Mouse (Mus musculus) hindbrain, embryonic 11.5 days (tissue): Measurements from ENCODE around the gene Dolk. TPM values are rescaled to one million over a fixed set of nuclear protein-coding genes. Genes with fewer than 3 reads are reported as not detected.

ENCODE experiments used
- ATAC-seq: fragments of 200-750 bp; cut with Nextera tagmentation; 2 replicates; pipeline ENCODE4 v1.8.0; 2017; ENCODE audit warnings: mild to moderate bottlenecking, moderate TSS enrichment, moderate library complexity; ENCODE audit not compliant: low FRiP score
- DNase-seq: peaks from one replicate; pipeline ENCODE4 v3.0.0-alpha.2; 2015; ENCODE audit warnings: low spot score
- H3K27ac ChIP-seq: fragments of 300-500 bp; sonication (generic); 2 replicates; pipeline ENCODE4 v1.5.1; 2014; ENCODE audit warnings: mild to moderate bottlenecking, low read depth, low read length
- H3K27me3 ChIP-seq: fragments of 300-500 bp; sonication (generic); 2 replicates; pipeline ENCODE4 v1.6.1; 2014; ENCODE audit warnings: mild to moderate bottlenecking, low read length, moderate library complexity, mixed read lengths; ENCODE audit not compliant: control insufficient read depth, insufficient read depth
- H3K36me3 ChIP-seq: fragments of 300-500 bp; sonication (generic); 2 replicates; pipeline ENCODE4 v1.6.1; 2014; ENCODE audit warnings: mild to moderate bottlenecking, low read length, moderate library complexity, mixed read lengths; ENCODE audit not compliant: control insufficient read depth, insufficient read depth
- H3K4me1 ChIP-seq: fragments of 300-500 bp; sonication (generic); replicated peaks from 2 replicates; pipeline ENCODE4 v1.6.1; 2014; ENCODE audit warnings: low read length, mixed read lengths; ENCODE audit not compliant: control insufficient read depth, insufficient read depth
- H3K4me2 ChIP-seq: fragments of 300-500 bp; sonication (generic); replicated peaks from 2 replicates; pipeline ENCODE4 v1.6.1; 2014; ENCODE audit warnings: mild to moderate bottlenecking, low read depth, low read length
- H3K4me3 ChIP-seq: fragments of 300-500 bp; sonication (generic); 2 replicates; pipeline ENCODE4 v1.5.1; 2014; ENCODE audit warnings: low read depth, low read length
- H3K9ac ChIP-seq: fragments of 300-500 bp; sonication (generic); 2 replicates; pipeline ENCODE4 v1.6.1; 2014; ENCODE audit warnings: low read depth, low read length
- H3K9me3 ChIP-seq: fragments of 300-500 bp; sonication (generic); 2 replicates; pipeline ENCODE4 v1.6.1; 2016; ENCODE audit warnings: low read length; ENCODE audit not compliant: control insufficient read depth
- WGBS: fragments of 180-500 bp; shearing (Covaris S2); extraction: QIAGEN DNeasy Blood & Tissue Kit; methylation state at CpG from one replicate; pipeline ENCODE4 v1.1.7; 2014; 5-methylcytosine and 5-hydroxymethylcytosine counted together
- polyA plus RNA-seq: library from polyadenylated mRNA; unstranded; fragments of >200 nt; fragmentation: Nextera tagmentation; extraction: Ambion mirVana; gene quantifications from 2 replicates; pipeline ENCODE4 v1.2.1, GENCODE M21; 2014

The Dolk gene
- polyA plus RNA-seq, 1 experiment from 2014 or later, result 24.1 TPM

DNA sequence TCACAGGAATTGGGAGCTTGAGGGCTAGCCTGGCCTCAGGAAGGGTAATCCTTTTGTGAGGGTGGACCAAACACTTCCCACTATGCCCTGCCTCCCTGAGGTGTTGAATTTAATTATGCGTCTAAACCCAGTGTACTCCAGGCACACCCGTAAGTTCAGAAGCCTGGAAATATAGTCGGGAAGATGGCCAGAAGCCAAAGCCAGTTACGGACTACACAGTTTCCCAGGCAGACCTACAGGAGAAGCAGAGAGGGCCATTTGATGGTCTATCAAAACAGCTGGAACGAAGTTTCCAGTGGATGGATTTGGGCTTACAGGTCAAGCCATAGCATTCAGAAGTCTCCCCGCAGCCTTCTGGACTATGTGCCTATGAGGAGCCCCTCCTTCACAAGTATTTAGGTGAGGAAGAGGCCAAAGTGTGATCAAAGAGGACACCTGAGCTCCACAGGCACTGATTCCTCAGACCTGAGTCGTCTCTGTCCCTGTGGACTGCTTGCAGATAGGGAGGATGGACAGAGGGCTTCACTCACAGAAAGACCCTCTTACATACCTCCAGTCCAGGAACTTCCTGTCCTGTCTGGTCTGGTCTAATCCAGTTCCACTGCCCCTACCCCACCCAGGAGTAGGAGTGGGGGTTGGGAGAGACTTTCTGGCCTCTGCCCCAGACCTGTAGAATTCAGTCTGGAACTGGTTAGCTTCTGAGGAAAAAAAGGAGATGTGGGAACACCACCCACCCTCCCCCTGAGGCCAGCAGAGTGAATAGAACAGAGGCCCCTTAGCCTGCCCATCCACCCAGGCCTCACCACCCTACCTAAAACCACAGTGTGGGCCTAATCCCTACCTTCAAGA is 21.2 kb downstream of the Dolk start:
- 0 out of 2 replicates have a peak, but pooled peaks cover 9% of the 10 kb centered on the region for H3K36me3 ChIP-seq
- H3K27me3 ChIP-seq, result no peaks in the 10 kb centered on the region
- no peak overlapping the region for H3K4me3 ChIP-seq
- ATAC-seq (no peak), DNase-seq (no peak)
- no peak overlapping the region for H3K9ac ChIP-seq
- 0 out of 2 replicates have a peak, but pooled peaks cover 2% of the 10 kb centered on the region for H3K4me1 ChIP-seq
- 86% methylated on average over 7 of the region's 7 CpGs for WGBS
- no peak overlapping the region for H3K4me2 ChIP-seq
- H3K9me3 ChIP-seq, result no peaks in the 10 kb centered on the region
- H3K27ac ChIP-seq, result no peak overlapping the region

DNA sequence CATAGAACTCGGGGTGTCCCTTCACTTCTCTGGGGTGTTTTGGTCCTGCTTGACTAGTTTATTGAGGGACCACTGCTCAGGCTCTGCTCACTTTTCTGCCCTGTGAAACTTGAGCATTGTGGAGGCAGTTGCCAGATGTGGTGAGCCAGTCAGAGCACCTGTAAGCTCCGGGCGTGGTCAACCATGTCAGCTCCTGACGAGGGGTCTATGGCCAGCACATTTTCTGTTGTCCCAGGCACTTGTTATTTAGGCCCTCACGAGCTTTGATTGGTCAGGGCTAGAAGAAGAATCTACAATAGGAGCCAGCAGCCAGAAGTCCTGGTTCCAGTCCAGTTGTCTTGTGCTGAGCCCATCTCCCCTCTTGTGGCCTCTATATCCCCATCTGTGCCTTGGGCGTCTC is 22.3 kb downstream of the Dolk start:
- ATAC-seq, result no peak
- H3K9ac ChIP-seq, result no peak overlapping the region
- H3K9me3 ChIP-seq, result no peaks in the 10 kb centered on the region
- H3K4me1 ChIP-seq, result 0 out of 2 replicates have a peak, but pooled peaks cover 2% of the 10 kb centered on the region
- H3K27ac ChIP-seq, result no peak overlapping the region
- 93% methylated on average over 6 of the region's 6 CpGs for WGBS
- DNase-seq, result no peak
- H3K27me3 ChIP-seq, result no peaks in the 10 kb centered on the region
- 0 out of 2 replicates have a peak, but pooled peaks cover 9% of the 10 kb centered on the region for H3K36me3 ChIP-seq
- H3K4me3 ChIP-seq, result no peak overlapping the region
- no peak overlapping the region for H3K4me2 ChIP-seq

DNA sequence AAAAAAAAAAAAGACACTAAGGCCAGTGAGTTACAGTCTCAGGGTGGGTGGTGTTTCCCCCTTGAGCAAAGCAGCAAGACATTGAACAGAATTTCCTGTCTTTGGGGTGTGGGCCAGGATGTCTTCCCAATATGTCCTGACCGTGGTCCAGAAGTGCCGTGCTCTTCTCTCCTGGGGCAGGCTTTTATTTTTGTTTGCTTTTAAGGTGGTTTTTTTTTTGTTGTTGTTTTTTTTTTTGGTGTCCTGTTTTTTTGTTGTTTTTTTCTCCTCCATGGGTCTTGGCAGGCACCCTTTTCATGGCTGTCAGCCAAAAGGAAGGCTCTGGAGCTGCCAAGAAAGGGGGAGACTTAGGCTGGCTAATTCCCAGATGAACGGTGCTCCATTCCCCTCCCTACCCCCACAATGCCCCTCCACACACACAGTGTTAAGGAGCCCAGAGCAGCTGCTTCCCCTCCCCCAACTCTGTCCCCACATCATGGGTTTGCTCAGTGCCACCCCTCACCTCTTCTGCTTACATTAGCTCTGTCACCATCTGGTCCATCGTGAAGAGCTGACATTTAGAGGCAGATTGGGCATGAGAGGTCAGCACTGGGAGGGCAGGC is 23.2 kb downstream of the Dolk start:
- H3K9ac ChIP-seq, result no peak overlapping the region
- H3K4me2 ChIP-seq, result no peak overlapping the region
- H3K4me3 ChIP-seq, result no peak overlapping the region
- no peaks in the 10 kb centered on the region for H3K27me3 ChIP-seq
- ATAC-seq (no peak), DNase-seq (no peak)
- H3K4me1 ChIP-seq, result 0 out of 2 replicates have a peak, but pooled peaks cover 2% of the 10 kb centered on the region
- H3K36me3 ChIP-seq, result peaks cover 12% of the 10 kb centered on the region; the same call in 1 of the 2 replicates
- WGBS, result 77% methylated on average over 4 of the region's 4 CpGs
- no peaks in the 10 kb centered on the region for H3K9me3 ChIP-seq
- no peak overlapping the region for H3K27ac ChIP-seq

DNA sequence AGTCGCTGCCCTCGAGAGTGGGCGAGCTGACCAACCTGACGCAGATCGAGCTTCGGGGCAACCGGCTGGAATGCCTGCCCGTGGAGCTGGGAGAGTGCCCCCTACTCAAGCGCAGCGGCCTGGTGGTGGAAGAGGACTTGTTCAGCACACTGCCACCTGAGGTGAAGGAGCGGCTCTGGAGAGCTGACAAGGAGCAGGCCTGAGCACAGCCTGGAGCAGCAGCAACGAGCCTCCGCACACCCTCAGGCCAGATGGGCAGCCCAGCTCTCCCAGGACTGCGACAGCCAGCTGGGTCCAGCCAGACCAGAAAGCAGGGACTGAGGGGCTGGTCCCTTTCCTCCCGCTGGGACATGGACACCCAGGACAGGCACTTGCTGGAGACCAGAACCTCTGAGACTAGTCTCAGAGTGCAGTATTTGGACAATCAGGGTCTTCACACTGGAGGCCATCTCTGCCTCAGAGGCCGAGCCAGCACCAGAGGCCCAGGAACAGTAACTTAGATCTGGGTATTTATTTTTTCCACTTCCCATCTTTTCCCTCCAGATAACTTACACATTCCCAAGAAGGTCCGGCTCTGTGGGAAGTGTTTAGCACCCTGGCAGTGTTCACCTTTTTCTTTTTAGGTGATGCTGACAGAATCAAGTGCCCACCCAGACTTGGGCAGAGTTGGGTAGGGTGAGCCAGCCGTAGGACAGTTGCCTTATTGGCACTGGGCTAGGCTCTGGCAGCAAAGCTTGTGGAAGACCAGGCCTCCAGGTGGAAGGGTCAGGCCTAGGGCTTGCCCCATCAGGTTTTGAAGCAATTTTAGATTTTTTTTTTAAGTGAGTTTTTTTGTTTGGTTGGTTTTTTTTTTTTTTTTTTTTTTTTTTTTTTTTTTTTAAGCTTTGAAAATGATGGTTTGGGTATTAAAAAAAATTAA is 24.0 kb downstream of the Dolk start:
- Histone ChIP-seq H3K9ac (no peak overlapping the region), H3K4me1 (0 out of 2 replicates have a peak, but pooled peaks cover 2% of the 10 kb centered on the region), H3K4me3 (no peak overlapping the region), H3K4me2 (no peak overlapping the region), H3K27ac (peak overlapping the region; percentile 2; the same call in 1 of the 2 replicates), H3K27me3 (no peaks in the 10 kb centered on the region), H3K36me3 (peaks cover 12% of the 10 kb centered on the region; the same call in 1 of the 2 replicates), H3K9me3 (no peaks in the 10 kb centered on the region)
- ATAC-seq, result no peak
- no peak for DNase-seq
- 92% methylated on average over 18 of the region's 18 CpGs for WGBS

DNA sequence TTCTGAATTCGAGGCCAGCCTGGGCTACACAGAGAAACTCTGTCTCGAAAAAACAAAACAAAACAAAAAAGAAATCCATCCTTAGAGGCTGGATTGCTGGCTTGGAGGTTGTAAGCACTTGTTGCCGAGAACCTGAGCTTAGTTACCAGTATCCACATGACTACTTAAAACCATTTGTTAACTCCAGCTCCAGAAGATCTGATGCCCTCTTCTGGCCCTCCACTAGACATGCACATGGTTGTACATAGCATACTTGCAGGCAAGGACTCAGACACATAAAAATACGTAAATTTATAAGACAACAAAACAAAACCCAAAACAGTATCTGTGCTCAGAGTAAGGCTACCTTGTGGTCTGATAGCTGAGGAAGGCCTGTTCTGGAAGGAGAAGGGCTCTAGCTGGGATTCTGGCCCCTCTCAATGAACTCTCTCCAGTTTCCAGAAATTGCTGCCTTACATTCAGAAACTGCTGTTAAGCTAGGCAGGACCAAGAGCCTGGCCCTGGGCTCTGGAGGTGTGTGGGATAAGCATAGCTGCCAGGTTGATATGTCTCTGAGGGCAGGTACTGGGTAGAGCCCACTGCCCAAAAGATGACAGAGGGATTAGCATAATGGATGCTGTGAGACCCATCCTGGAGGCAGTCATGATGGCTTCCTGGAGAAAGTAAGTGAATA is 24.9 kb downstream of the Dolk start:
- WGBS, result 96% methylated on average over 4 of the region's 4 CpGs
- DNase-seq, result no peak
- ATAC-seq, result no peak
- H3K4me2 ChIP-seq, result no peak overlapping the region
- no peak overlapping the region for H3K27ac ChIP-seq
- H3K36me3 ChIP-seq, result peaks cover 16% of the 10 kb centered on the region; the same call in 1 of the 2 replicates
- no peaks in the 10 kb centered on the region for H3K4me1 ChIP-seq
- H3K4me3 ChIP-seq, result no peak overlapping the region
- H3K27me3 ChIP-seq, result no peaks in the 10 kb centered on the region
- no peaks in the 10 kb centered on the region for H3K9me3 ChIP-seq
- no peak overlapping the region for H3K9ac ChIP-seq

DNA sequence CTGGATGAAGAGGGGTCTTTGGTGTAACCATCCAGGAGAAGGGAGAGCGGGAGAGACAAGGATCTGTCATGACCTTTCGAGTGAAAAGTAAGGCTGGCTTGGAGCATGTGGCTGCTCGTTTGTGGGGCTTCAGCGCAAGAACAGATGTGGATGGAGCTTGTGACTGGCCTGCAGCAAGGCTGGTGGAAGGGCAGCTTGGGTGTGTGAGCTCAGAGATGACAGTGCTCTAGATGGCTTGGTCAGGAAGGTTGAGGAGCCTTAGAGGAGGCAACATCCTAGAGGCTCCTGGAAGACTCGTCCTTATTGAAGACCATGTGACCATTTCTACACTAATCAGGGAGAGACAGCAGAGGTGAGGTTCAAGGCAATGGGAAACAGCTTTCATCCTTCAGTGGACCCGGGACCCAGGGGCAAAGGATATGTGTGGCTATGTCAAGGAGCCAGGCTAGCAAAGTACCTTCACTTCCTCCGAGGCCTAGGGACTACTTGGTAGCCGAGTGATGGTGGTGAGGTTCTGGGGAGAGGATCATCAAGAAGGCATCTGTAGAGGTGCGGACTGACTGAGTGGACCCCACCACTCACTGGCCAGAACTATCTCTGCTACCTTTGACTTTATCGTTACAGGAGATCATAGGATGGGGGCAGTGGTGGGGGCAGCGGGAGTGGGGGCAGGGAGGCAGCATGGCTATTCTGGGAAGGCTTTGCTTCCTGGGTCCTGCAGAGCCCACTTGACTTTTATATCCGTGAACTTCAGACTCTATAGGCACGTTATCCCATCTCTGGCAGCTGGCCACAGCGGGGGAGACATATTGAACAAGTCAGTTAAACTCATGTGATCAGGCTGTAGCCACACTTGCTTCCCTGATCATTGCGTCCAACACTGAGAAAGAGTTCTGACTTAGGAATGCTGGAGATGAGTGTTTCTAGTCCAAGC is 26.7 kb downstream of the Dolk start:
- H3K9me3 ChIP-seq, result no peaks in the 10 kb centered on the region
- DNase-seq (no peak), ATAC-seq (no peak)
- no peak overlapping the region for H3K4me3 ChIP-seq
- H3K27me3 ChIP-seq, result no peaks in the 10 kb centered on the region
- H3K4me1 ChIP-seq, result no peaks in the 10 kb centered on the region
- H3K27ac ChIP-seq, result no peak overlapping the region
- peaks cover 18% of the 10 kb centered on the region; the same call in 1 of the 2 replicates for H3K36me3 ChIP-seq
- 94% methylated on average over 15 of the region's 15 CpGs for WGBS
- H3K4me2 ChIP-seq, result no peak overlapping the region
- H3K9ac ChIP-seq, result no peak overlapping the region

DNA sequence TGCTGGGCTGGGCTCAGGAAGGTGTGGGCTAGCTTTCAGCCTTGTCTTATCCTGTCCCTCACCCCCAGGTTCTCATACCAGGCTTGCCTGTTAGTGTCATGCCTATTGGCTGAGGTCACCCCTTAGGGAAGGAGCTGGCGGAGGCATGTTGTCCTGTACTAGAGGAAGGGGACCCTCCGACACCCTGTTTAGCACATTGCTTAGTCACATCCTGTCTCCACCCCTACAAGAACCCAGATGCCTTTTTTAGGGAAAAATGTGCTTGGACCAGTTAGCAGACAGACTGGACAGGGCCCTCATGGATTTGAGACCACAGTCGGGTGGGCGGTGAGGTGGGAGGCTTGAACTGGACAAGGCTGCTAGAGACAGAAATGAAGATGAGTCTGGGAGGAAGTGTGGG is 27.5 kb downstream of the Dolk start:
- H3K4me3 ChIP-seq, result no peak overlapping the region
- H3K9ac ChIP-seq, result no peak overlapping the region
- ATAC-seq, result no peak
- H3K27ac ChIP-seq, result no peak overlapping the region
- 94% methylated on average over 4 of the region's 4 CpGs for WGBS
- H3K4me2 ChIP-seq, result no peak overlapping the region
- peaks cover 16% of the 10 kb centered on the region; the same call in 1 of the 2 replicates for H3K36me3 ChIP-seq
- no peaks in the 10 kb centered on the region for H3K9me3 ChIP-seq
- H3K27me3 ChIP-seq, result no peaks in the 10 kb centered on the region
- DNase-seq, result no peak
- H3K4me1 ChIP-seq, result no peaks in the 10 kb centered on the region
